Mouse (Mus musculus) spleen, adult 2 months (tissue): ENCODE data around the gene I830077J02Rik. TPM values are rescaled to one million over a fixed set of nuclear protein-coding genes. Genes with fewer than 3 reads are reported as not detected.

ENCODE experiments used
- DNase-seq, 2 experiments: peaks; one replicate each; pipeline versions ENCODE4 v3.0.0 to v3.0.0-alpha.2; 2012 to 2021; ENCODE audit warnings: low spot score in 2 of 2, low read depth in 1 of 2
- H3K27ac ChIP-seq: fragments of 200-500 bp; 2 replicates; pipeline ENCODE4 v1.5.1; 2012; ENCODE audit warnings: low read length, inconsistent platforms; ENCODE audit not compliant: insufficient read depth
- H3K27me3 ChIP-seq: fragments of 200-500 bp; 2 replicates; pipeline ENCODE4 v1.6.1; 2012; ENCODE audit warnings: mild to moderate bottlenecking, moderate library complexity, low read length, inconsistent platforms; ENCODE audit not compliant: control insufficient read depth, insufficient read depth
- H3K36me3 ChIP-seq: fragments of 200-500 bp; 2 replicates; pipeline ENCODE4 v1.6.1; 2012; ENCODE audit warnings: mild to moderate bottlenecking, low read length, inconsistent platforms; ENCODE audit not compliant: control insufficient read depth, insufficient read depth
- H3K4me1 ChIP-seq: fragments of 200-500 bp; 2 replicates; pipeline ENCODE4 v1.6.1; 2011; ENCODE audit warnings: inconsistent platforms; ENCODE audit not compliant: control insufficient read depth, insufficient read depth, insufficient read length
- H3K4me3 ChIP-seq: fragments of 200-500 bp; 2 replicates; pipeline ENCODE4 v1.5.1; 2011; ENCODE audit warnings: mild to moderate bottlenecking, inconsistent platforms; ENCODE audit not compliant: insufficient read depth, insufficient read length; ENCODE audit errors: extremely low read depth
- CTCF ChIP-seq: fragments of 200-500 bp; IDR thresholded peaks from 2 replicates; pipeline ENCODE4 v1.5.1; 2011; ENCODE audit warnings: mild to moderate bottlenecking, inconsistent platforms; ENCODE audit not compliant: insufficient read depth, insufficient read length, insufficient replicate concordance; ENCODE audit errors: extremely low read depth
- POLR2A ChIP-seq: fragments of 200-500 bp; IDR thresholded peaks from 2 replicates; pipeline ENCODE4 v1.6.1; 2011; ENCODE audit warnings: low read depth, low read length, inconsistent platforms
- WGBS: fragments of 180-500 bp; shearing (Covaris S2); methylation state at CpG from one replicate; pipeline ENCODE4 v1.1.7; 2018; 5-methylcytosine and 5-hydroxymethylcytosine counted together
- polyA plus RNA-seq: library from polyadenylated mRNA; depleted of rRNA; stranded (reverse); fragments of >200 nt; gene quantifications from 2 replicates; pipeline ENCODE4 v1.2.3, GENCODE M21; 2012

I830077J02Rik gene
- polyA plus RNA-seq, 1 experiment: 18.8 TPM

DNA sequence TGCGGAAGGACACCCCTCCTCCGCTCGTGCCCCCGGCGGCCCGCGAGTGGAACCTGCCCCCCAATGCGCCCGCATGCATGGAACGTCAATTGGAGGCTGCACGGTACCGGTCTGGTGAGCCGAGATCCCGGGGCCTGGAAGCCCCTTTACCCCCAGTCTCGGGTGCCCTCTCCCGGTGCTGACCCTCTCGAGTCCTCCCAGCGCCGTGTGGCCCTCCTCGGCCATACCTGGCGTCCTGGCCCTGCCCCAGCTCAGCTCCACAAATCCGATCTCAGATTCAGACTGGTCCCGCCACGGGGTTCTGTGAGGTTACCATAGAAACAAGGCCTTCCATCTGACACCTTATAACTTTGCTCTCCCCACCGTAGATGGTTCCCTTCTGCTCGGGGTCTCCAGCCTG lies 27.1 kb upstream of the I830077J02Rik start:
- Histone ChIP-seq H3K36me3 (peaks cover 18% of the 10 kb centered on the region), H3K27me3 (no peaks in the 10 kb centered on the region), H3K4me3 (peak overlapping the region; percentile 82), H3K27ac (peak overlapping the region; percentile 66), H3K4me1 (peaks cover 4% of the 10 kb centered on the region; the same call in 1 of the 2 replicates)
- WGBS: under 1% methylated on average over 26 of the region's 26 CpGs
- TF ChIP-seq POLR2A (no peak), CTCF (no peak)
- no peak for DNase-seq

DNA sequence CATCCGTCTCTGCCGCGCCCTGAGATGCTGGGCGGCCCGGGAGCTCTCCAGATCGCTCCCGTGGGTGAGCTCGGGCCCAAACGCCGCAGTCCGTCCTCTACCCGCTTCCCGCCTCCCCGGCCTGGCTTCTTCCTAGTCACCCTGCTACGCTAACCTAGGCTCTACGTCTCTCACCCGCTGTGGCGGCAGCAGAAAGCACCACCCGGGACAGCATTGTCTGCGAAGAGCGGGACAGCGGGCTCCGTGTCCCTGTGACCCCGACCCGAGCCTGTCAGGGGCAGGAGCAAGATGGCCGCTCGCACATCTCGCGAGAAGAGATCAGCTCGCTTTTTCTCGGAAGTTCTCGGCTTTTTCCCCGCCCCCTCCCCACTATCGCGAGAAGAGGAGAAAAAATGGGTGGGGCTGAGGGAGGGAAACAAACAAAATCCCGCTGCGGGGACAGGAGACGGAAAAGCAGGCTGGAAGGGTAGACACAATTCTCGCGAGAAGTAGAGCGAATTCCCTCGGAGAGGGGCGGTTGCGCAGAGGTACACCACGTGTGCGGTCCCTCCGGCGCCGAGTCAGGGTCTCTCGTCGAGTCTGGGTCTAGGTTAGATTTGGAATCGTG lies 26.6 kb upstream of the I830077J02Rik start, which contains the start of gene Wdr77:
Wdr77 (plus strand) TSS at position 396 of the 607 bp plus-strand sequence.
- Histone ChIP-seq H3K27ac (peak within 1 kb of the TSS; percentile 92), H3K4me1 (peaks cover 4% of the 10 kb centered on the region; the same call in 1 of the 2 replicates), H3K27me3 (no peaks in the 10 kb centered on the region), H3K36me3 (peaks cover 16% of the 10 kb centered on the region), H3K4me3 (peak within 1 kb of the TSS; percentile 82)
- TF ChIP-seq CTCF (no peak), POLR2A (peak; percentile 85)
- WGBS: under 1% methylated on average over 52 of the region's 52 CpGs
- DNase-seq: peak; percentile 87 to 99

DNA sequence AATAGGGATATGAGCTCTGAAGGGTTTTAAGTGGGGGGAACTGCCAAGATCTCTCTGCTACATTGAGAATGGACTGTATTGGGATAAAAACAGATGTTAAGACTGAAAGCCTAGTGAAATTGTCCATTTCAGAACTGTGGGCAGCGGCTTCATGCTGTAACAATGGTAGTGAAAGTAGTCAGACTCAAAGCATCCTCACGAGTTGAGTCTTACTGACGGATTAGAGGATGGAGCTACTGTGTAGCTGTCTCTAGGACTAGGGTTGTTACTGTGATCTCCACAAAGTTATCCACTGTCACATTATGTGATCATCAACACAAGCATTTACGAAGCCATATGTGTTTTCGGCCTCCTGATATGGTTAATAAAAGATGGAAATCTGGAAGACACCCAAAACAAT lies 25.7 kb upstream of the I830077J02Rik start:
- H3K27ac ChIP-seq: no peak overlapping the region
- H3K4me3 ChIP-seq: peak overlapping the region; percentile 82
- peaks cover 4% of the 10 kb centered on the region; the same call in 1 of the 2 replicates for H3K4me1 ChIP-seq
- TF ChIP-seq CTCF (no peak), POLR2A (no peak)
- no peaks in the 10 kb centered on the region for H3K27me3 ChIP-seq
- no peak for DNase-seq
- WGBS: 50% methylated on average over 5 of the region's 5 CpGs
- peaks cover 13% of the 10 kb centered on the region for H3K36me3 ChIP-seq

DNA sequence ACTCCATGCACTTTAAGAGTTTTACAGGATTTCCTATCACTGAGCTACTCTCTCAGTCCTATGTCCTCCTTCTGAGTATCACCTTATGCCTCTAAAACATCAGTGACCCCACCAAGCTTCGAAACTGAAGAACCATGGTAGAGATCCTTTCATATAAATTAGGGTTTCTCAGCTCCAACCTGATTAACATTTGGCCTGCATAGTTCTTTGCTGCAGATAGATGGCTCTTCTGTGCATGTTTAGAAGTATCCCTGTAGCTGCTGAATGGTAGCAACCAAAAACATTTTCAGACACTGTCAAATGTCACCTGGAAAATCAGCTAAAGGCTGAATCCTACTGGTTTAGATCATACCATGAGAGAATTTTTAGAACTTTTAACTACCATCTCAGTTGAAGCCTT lies 24.8 kb upstream of the I830077J02Rik start:
- WGBS: 78% methylated on average over 1 of the region's 1 CpGs
- Histone ChIP-seq H3K4me3 (no peak overlapping the region), H3K4me1 (peaks cover 4% of the 10 kb centered on the region; the same call in 1 of the 2 replicates), H3K27me3 (no peaks in the 10 kb centered on the region), H3K27ac (no peak overlapping the region), H3K36me3 (peaks cover 16% of the 10 kb centered on the region)
- TF ChIP-seq CTCF (no peak), POLR2A (no peak)
- DNase-seq: no peak

DNA sequence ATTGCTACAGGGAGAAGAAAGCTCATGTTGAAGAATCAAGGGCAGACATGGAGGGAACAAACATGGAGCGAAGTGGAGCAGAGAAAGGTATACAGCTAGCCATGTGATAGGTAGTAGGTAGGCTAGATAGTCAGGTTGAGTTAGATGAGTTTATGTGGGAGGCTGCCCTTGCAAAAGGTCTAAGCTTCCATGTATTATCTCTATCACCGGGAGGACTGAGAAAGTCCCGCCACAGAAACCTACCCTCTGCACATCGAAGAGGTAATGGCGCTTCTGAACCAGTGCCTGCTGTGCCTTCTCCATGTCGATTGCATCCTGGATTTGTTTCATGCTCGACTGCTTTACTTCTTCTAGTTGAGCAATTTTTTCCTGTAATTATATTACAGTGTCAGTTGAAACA lies 18.9 kb upstream of the I830077J02Rik start:
- H3K27me3 ChIP-seq: no peaks in the 10 kb centered on the region
- DNase-seq: no peak
- no peak overlapping the region for H3K27ac ChIP-seq
- TF ChIP-seq POLR2A: no peak
- TF ChIP-seq CTCF: no peak
- no peaks in the 10 kb centered on the region for H3K4me1 ChIP-seq
- peaks cover 39% of the 10 kb centered on the region for H3K36me3 ChIP-seq
- WGBS: 93% methylated on average over 7 of the region's 7 CpGs
- H3K4me3 ChIP-seq: no peak overlapping the region

DNA sequence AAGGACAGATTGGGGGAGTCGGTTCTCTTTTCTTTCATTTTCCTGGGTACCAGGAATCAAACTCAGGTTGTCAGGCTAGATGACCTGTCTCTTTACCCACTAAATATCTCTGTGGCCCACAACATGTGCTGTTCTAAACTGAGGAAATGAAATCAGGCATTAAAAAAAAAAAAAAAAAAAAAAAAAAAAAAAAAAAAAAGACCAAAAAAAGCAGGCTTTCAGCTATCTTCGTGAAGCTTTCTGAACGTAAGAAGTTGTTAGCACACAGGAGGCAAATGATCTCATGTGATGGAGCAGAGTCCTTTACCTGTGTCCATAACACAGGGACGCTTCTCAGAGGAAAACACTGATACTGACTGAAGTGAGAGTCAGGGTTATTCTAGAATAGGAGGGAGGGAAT lies 3.6 kb upstream of the I830077J02Rik start:
- Histone ChIP-seq H3K4me3 (no peak overlapping the region), H3K27ac (no peak overlapping the region), H3K36me3 (peaks cover 2% of the 10 kb centered on the region; the same call in 1 of the 2 replicates), H3K27me3 (no peaks in the 10 kb centered on the region), H3K4me1 (0 out of 2 replicates have a peak, but pooled peaks cover 4% of the 10 kb centered on the region)
- DNase-seq: no peak
- 65% methylated on average over 4 of the region's 4 CpGs for WGBS
- no peak for TF ChIP-seq POLR2A
- TF ChIP-seq CTCF: no peak

DNA sequence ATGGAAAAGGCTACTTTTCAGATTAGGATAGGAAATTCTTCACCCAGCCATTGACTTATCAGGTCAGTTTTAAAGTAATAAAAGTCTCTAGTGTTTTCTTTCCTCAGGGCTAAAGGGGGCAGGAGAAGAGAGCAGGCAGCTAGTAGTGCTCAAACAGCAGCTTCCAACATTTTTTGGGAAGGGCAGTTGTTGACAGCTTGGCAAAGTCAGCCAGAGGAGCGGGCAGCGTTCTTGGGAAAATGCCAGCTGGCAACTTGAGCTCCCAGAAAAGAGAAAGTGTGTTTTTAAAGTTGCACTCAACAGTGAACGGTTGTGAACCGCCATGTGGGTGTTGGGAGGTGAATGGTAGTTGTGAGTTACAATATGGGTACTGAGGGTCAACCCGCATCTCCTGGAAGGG lies 2.6 kb upstream of the I830077J02Rik start:
- Histone ChIP-seq H3K27me3 (no peaks in the 10 kb centered on the region), H3K4me3 (no peak overlapping the region), H3K36me3 (no peaks in the 10 kb centered on the region), H3K4me1 (peaks cover 4% of the 10 kb centered on the region; the same call in 1 of the 2 replicates), H3K27ac (no peak overlapping the region)
- TF ChIP-seq CTCF: no peak
- no peak for DNase-seq
- 92% methylated on average over 5 of the region's 5 CpGs for WGBS

DNA sequence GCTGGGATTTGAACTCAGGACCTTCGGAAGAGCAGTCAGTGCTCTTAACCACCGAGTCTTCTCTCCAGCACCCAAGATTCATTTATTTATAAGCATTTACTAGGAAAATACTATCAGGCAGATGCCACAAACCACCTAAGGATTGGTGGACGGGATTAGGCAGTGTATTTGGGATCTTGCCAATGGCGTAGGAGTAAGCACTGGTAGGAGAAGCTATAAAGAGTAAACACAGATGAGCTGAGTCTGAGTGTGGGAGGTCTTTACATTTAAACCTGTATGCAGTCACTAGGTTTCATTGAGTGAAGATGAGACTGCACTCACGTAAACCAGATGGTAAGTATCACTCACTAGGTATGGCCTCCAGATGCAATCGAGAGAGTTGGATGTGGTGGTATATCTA lies 1.5 kb upstream of the I830077J02Rik start:
- Histone ChIP-seq H3K4me1 (peaks cover 6% of the 10 kb centered on the region; the same call in 1 of the 2 replicates), H3K27me3 (no peaks in the 10 kb centered on the region), H3K27ac (no peak overlapping the region), H3K36me3 (no peaks in the 10 kb centered on the region), H3K4me3 (no peak overlapping the region)
- DNase-seq: no peak
- TF ChIP-seq CTCF (no peak), POLR2A (no peak)
- WGBS: 91% methylated on average over 6 of the region's 6 CpGs
